ENCODE assay signal across 8 mouse cellular contexts in the genomic region with DNA sequence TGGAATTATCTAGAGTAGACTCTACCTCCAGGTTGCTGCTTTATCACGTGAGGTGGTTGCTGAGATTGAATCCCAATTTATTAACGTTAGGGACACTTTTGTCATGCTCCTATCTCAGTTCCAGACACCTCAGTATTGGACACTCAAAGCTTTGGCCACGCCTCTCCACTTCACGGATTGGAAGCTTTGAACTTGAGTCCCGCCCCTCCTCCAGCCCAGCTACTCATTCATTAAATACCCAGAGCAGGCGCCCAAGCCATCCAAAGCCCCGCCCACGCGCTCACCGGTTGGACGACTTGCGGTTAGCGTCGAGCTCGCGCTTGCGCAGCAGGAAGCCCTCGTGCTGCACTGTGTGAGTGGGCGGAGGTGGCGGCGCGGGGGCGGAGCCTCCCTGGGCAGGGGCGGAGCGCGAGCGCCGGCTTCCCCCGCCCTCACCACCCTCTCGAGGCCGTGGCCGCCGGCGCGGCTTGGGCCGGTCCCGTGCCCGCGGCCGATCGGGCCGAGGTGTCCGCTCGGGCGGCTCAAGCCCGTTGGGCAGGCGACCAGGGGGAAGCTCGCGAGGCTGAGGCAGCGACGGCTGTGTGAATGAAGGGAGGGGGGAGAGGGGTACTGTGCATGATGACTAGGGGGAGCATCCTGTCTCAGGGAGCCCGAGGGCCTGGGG. TPM values are rescaled to one million over a fixed set of nuclear protein-coding genes. Genes with fewer than 3 reads are reported as not detected.
DNase-seq lines count a peak whose midpoint lies in the region; ATAC-seq and TF ChIP-seq lines count a peak whose summit lies in the region.

No protein-coding gene starts in this region.

- peaks cover 83% of the 10 kb centered on the region for H3K27me3 ChIP-seq in forebrain, embryonic 10.5 days (ENCODE audit: poor library complexity, severe bottlenecking)
- H3K27me3 ChIP-seq in heart, embryonic 15.5 days: peaks cover 47% of the 10 kb centered on the region
- peaks cover 44% of the 10 kb centered on the region for H3K27me3 ChIP-seq in liver, embryonic 14.5 days (ENCODE audit: control insufficient read depth, insufficient read depth, low read length)
- H3K27me3 ChIP-seq in neural tube, embryonic 12.5 days (replicated peaks): peaks cover 62% of the 10 kb centered on the region

- under 1% methylated on average over 52 of the region's 52 CpGs for WGBS in forebrain, embryonic 10.5 days
- under 1% methylated on average over 52 of the region's 52 CpGs for WGBS in heart, embryonic 15.5 days
- WGBS in liver, embryonic 14.5 days (ENCODE audit: insufficient replicate concordance): under 1% methylated on average over 52 of the region's 52 CpGs
- WGBS in neural tube, embryonic 12.5 days: under 1% methylated on average over 52 of the region's 52 CpGs

- no peaks in the 10 kb centered on the region for H3K36me3 ChIP-seq in forebrain, embryonic 10.5 days (replicated peaks)
- no peaks in the 10 kb centered on the region for H3K36me3 ChIP-seq in heart, embryonic 15.5 days
- H3K36me3 ChIP-seq in liver, embryonic 14.5 days (replicated peaks; ENCODE audit: control insufficient read depth, insufficient read depth, low read depth): no peaks in the 10 kb centered on the region
- H3K36me3 ChIP-seq in neural tube, embryonic 12.5 days: no peaks in the 10 kb centered on the region

- peaks cover 32% of the 10 kb centered on the region for H3K4me1 ChIP-seq in forebrain, embryonic 10.5 days
- peaks cover 29% of the 10 kb centered on the region for H3K4me1 ChIP-seq in heart, embryonic 15.5 days (replicated peaks)
- H3K4me1 ChIP-seq in liver, embryonic 14.5 days (replicated peaks; ENCODE audit: control insufficient read depth in 2 of 2, insufficient read depth in 2 of 2, low read length in 1 of 2): peaks cover 3 to 21% of the 10 kb centered on the region in 2 experiments
- H3K4me1 ChIP-seq in neural tube, embryonic 12.5 days: 0 out of 2 replicates have a peak, but pooled peaks cover 7% of the 10 kb centered on the region

- no peak for TF ChIP-seq CTCF in liver, embryonic 14.5 days (IDR thresholded peaks at IDR 0.05; ENCODE audit: low read depth)

- H3K9ac ChIP-seq in heart, embryonic 15.5 days: peak overlapping the region; percentile 60
- no peak overlapping the region for H3K9ac ChIP-seq in liver, embryonic 14.5 days (replicated peaks)
- peak overlapping the region; percentile 58 for H3K9ac ChIP-seq in neural tube, embryonic 12.5 days

- ATAC-seq in heart, embryonic 15.5 days (replicated peaks; ENCODE audit: insufficient number of reproducible peaks, insufficient read depth, low FRiP score, low read depth): peak; percentile 94
- peak; percentile 92 for ATAC-seq in liver, embryonic 14.5 days (ENCODE audit: insufficient read depth)
- ATAC-seq in neural tube, embryonic 12.5 days (ENCODE audit: low FRiP score, low read depth): peak; percentile 94

- peak overlapping the region; percentile 84 for H3K27ac ChIP-seq in forebrain, embryonic 10.5 days
- no peak overlapping the region for H3K27ac ChIP-seq in heart, embryonic 15.5 days
- H3K27ac ChIP-seq in liver, embryonic 14.5 days: no peak overlapping the region
- no peak overlapping the region for H3K27ac ChIP-seq in neural tube, embryonic 12.5 days

- H3K4me3 ChIP-seq in forebrain, embryonic 10.5 days: peak overlapping the region; percentile 62
- H3K4me3 ChIP-seq in heart, embryonic 15.5 days: peak overlapping the region; percentile 54
- peak overlapping the region; percentile 4 to 42; a peak in 2 of 4 replicates for H3K4me3 ChIP-seq in liver, embryonic 14.5 days (ENCODE audit: insufficient read depth in 1 of 2, low read depth in 2 of 2, low read length in 2 of 2)
- peak overlapping the region; percentile 47 for H3K4me3 ChIP-seq in neural tube, embryonic 12.5 days

- peaks cover 10% of the 10 kb centered on the region; the same call in 1 of the 2 replicates for H3K9me3 ChIP-seq in forebrain, embryonic 10.5 days
- no peaks in the 10 kb centered on the region for H3K9me3 ChIP-seq in heart, embryonic 15.5 days (replicated peaks)
- H3K9me3 ChIP-seq in liver, embryonic 14.5 days (ENCODE audit: control insufficient read depth, low read length): no peaks in the 10 kb centered on the region
- H3K9me3 ChIP-seq in neural tube, embryonic 12.5 days: no peaks in the 10 kb centered on the region

- peak; percentile 78 to 86 for DNase-seq in CD8-positive naive resting alpha-beta T cell, adult 2 months (ENCODE audit: low read depth in 2 of 2, low spot score in 2 of 2)
- peak; percentile 99 for DNase-seq in c-Kit-positive CD71-negative TER-119-negative erythroid progenitor cells, embryonic 14.5 days (ENCODE audit: low read depth)
- DNase-seq in forebrain, embryonic 10.5 days (ENCODE audit: extremely low spot score, low spot score): peak; percentile 99
- peak; percentile 100 for DNase-seq in kidney, postnatal 25 days
- DNase-seq in liver, embryonic 14.5 days (ENCODE audit: low read depth in 3 of 3, low spot score in 3 of 3): peak; percentile 95 to 96 (median 95)
- peak; percentile 96 for DNase-seq in telencephalon, adult 2 months (ENCODE audit: low read depth, low spot score)

- H3K4me2 ChIP-seq in heart, embryonic 15.5 days: peak overlapping the region; percentile 91
- H3K4me2 ChIP-seq in liver, embryonic 14.5 days (ENCODE audit: low read depth): peak overlapping the region; percentile 66
- peak overlapping the region; percentile 75 for H3K4me2 ChIP-seq in neural tube, embryonic 12.5 days (replicated peaks)

- TF ChIP-seq EP300 in liver, embryonic 14.5 days (IDR thresholded peaks at IDR 0.05; ENCODE audit: low read depth): no peak

RNA-seq across cellular contexts. Expression of a gene that starts 4.2 kb away (rescaled TPM):
- polyA plus RNA-seq in forebrain, embryonic 10.5 days (2016; fragmentation: Nextera tagmentation; extraction: Ambion mirVana): 1.4 TPM in 1 of 2 replicates, not detected in the other
- 0.34 TPM in 1 of 2 replicates, not detected in the other for polyA plus RNA-seq in heart, embryonic 15.5 days (2015; fragmentation: Nextera tagmentation; extraction: Ambion mirVana)
- 0.09 and 0.40 TPM in 2 replicates for polyA plus RNA-seq in liver, embryonic 14.5 days (2012; rRNA removed)
- not detected in 2 replicates for polyA plus RNA-seq in liver, embryonic 14.5 days (2014; fragmentation: Nextera tagmentation; extraction: Ambion mirVana)
- polyA plus RNA-seq in neural tube, embryonic 12.5 days (2016; fragmentation: Nextera tagmentation; extraction: Ambion mirVana): 0.40 TPM in 1 of 2 replicates, not detected in the other

RNA-seq across cellular contexts. Expression of a gene that starts 5.6 kb away (rescaled TPM):
- polyA plus RNA-seq in forebrain, embryonic 10.5 days (2016; fragmentation: Nextera tagmentation; extraction: Ambion mirVana): 62.4 and 67.7 TPM in 2 replicates
- polyA plus RNA-seq in heart, embryonic 15.5 days (2015; fragmentation: Nextera tagmentation; extraction: Ambion mirVana): 19.8 and 29.4 TPM in 2 replicates
- 19.1 and 24.7 TPM in 2 replicates for polyA plus RNA-seq in liver, embryonic 14.5 days (2012; rRNA removed)
- 11.8 and 15.1 TPM in 2 replicates for polyA plus RNA-seq in liver, embryonic 14.5 days (2014; fragmentation: Nextera tagmentation; extraction: Ambion mirVana)
- polyA plus RNA-seq in neural tube, embryonic 12.5 days (2016; fragmentation: Nextera tagmentation; extraction: Ambion mirVana): 68.6 and 68.9 TPM in 2 replicates

RNA-seq across cellular contexts. Expression of a gene that starts 23.9 kb away (rescaled TPM):
- polyA plus RNA-seq in forebrain, embryonic 10.5 days (2016; fragmentation: Nextera tagmentation; extraction: Ambion mirVana): 8.5 and 11.1 TPM in 2 replicates
- polyA plus RNA-seq in heart, embryonic 15.5 days (2015; fragmentation: Nextera tagmentation; extraction: Ambion mirVana): 61.7 and 99.9 TPM in 2 replicates
- 5.2 and 5.5 TPM in 2 replicates for polyA plus RNA-seq in liver, embryonic 14.5 days (2012; rRNA removed)
- polyA plus RNA-seq in liver, embryonic 14.5 days (2014; fragmentation: Nextera tagmentation; extraction: Ambion mirVana): 2.5 and 3.0 TPM in 2 replicates
- 6.1 and 9.9 TPM in 2 replicates for polyA plus RNA-seq in neural tube, embryonic 12.5 days (2016; fragmentation: Nextera tagmentation; extraction: Ambion mirVana)
